Mouse (Mus musculus): ENCODE results near the gene Gm42906. TPM values are rescaled to one million over a fixed set of nuclear protein-coding genes. Genes with fewer than 3 reads are reported as not detected.

Gm42906 gene
- polyA plus RNA-seq, 1 experiment from 2014 or later: not detected

DNA sequence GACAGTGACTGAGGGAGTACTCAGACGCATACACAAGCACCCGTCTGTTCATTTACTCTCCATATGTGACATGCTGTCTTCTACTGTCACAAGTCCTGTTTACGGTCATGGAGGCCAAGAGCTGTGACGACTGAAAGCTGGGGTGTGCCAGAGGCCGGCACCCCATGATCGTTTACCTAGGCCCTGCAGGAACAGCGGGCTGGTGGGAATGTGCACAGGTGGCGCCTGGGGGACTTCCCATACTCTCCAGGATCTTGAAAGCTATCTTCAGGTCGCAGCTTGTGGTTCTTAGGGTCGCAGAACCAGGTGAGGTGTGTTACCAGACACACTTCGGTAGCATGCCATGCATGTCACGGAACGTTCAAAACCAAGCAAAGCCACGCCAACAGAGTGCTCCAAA is 294.2 kb downstream of the Gm42906 start:
- Histone ChIP-seq H3K27me3 (no peaks in the 10 kb centered on the region), H3K4me2 (no peak overlapping the region), H3K36me3 (ENCODE audit: poor library complexity, severe bottlenecking) (no peaks in the 10 kb centered on the region), H3K4me3 (no peak overlapping the region), H3K9ac (no peak overlapping the region), H3K9me3 (replicated peaks) (no peaks in the 10 kb centered on the region), H3K4me1 (no peaks in the 10 kb centered on the region), H3K27ac (no peak overlapping the region)
- ATAC-seq: no peak
- 93% methylated on average over 14 of the region's 14 CpGs for WGBS

- H3K4me2 ChIP-seq: no peak overlapping the region
- WGBS: 87% methylated on average over 2 of the region's 2 CpGs
- no peak for ATAC-seq
These were observed 298.2 kb downstream of the Gm42906 start for GRCm38 (mm10) chr5:151129762-151130161.

GRCm38 (mm10) chr5:151127298-151127717 is 300.7 kb downstream of the Gm42906 start:
- Histone ChIP-seq H3K4me2 (no peak overlapping the region), H3K9me3 (replicated peaks) (no peaks in the 10 kb centered on the region), H3K36me3 (ENCODE audit: poor library complexity, severe bottlenecking) (no peaks in the 10 kb centered on the region), H3K4me3 (no peak overlapping the region), H3K4me1 (no peaks in the 10 kb centered on the region), H3K27ac (no peak overlapping the region), H3K9ac (no peak overlapping the region), H3K27me3 (no peaks in the 10 kb centered on the region)
- 56% methylated on average over 6 of the region's 6 CpGs for WGBS
- ATAC-seq: no peak

More at GRCm38 (mm10) chr5:151129762-151130161, 298.2 kb downstream of the Gm42906 start:
- no peak overlapping the region for H3K27ac ChIP-seq
- no peaks in the 10 kb centered on the region for H3K9me3 ChIP-seq (replicated peaks)
- no peaks in the 10 kb centered on the region for H3K36me3 ChIP-seq (ENCODE audit: poor library complexity, severe bottlenecking)
- no peaks in the 10 kb centered on the region for H3K27me3 ChIP-seq
- H3K9ac ChIP-seq: no peak overlapping the region
- no peak overlapping the region for H3K4me3 ChIP-seq
- H3K4me1 ChIP-seq: no peaks in the 10 kb centered on the region

DNA sequence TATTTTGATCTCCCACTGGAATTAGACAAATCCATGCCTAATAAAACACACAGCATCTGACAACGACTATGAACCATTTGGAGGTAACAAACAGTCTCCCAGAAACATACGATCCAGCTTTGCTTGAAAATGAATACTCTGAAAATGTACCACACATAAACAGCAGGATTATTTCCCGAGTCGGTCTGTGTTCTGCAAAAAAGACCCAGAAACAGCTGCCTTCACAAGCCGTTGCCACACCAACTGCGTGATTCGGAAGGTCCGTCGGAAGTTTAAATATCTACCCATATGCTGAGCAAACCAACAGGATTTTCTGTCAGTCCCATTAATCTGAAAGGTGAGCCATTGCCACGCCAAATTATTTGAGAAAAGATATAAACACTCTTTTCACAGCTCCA is 301.4 kb downstream of the Gm42906 start:
- H3K9me3 ChIP-seq (replicated peaks): no peaks in the 10 kb centered on the region
- no peak for ATAC-seq
- WGBS: 80% methylated on average over 10 of the region's 10 CpGs

GRCm38 (mm10) chr5:151125985-151126607 is 301.9 kb downstream of the Gm42906 start:
- 83% methylated on average over 6 of the region's 6 CpGs for WGBS
- Histone ChIP-seq H3K4me2 (no peak overlapping the region), H3K27ac (no peak overlapping the region)

More for the DNA sequence above, 301.4 kb downstream of the Gm42906 start:
- no peak overlapping the region for H3K27ac ChIP-seq
- no peaks in the 10 kb centered on the region for H3K27me3 ChIP-seq
- H3K9ac ChIP-seq: no peak overlapping the region
- no peak overlapping the region for H3K4me3 ChIP-seq
- H3K4me2 ChIP-seq: no peak overlapping the region
- no peaks in the 10 kb centered on the region for H3K4me1 ChIP-seq
- H3K36me3 ChIP-seq (ENCODE audit: poor library complexity, severe bottlenecking): no peaks in the 10 kb centered on the region

GRCm38 (mm10) chr5:151117846-151118245 is 310.1 kb downstream of the Gm42906 start:
- Histone ChIP-seq H3K9me3 (replicated peaks) (no peaks in the 10 kb centered on the region), H3K4me2 (no peak overlapping the region), H3K4me1 (no peaks in the 10 kb centered on the region), H3K4me3 (no peak overlapping the region), H3K27me3 (no peaks in the 10 kb centered on the region), H3K36me3 (ENCODE audit: poor library complexity, severe bottlenecking) (no peaks in the 10 kb centered on the region), H3K9ac (no peak overlapping the region), H3K27ac (no peak overlapping the region)
- ATAC-seq: no peak
- WGBS: 85% methylated on average over 2 of the region's 2 CpGs

More at GRCm38 (mm10) chr5:151125985-151126607, 301.9 kb downstream of the Gm42906 start:
- H3K9ac ChIP-seq: no peak overlapping the region
- no peaks in the 10 kb centered on the region for H3K27me3 ChIP-seq
- no peaks in the 10 kb centered on the region for H3K36me3 ChIP-seq (ENCODE audit: poor library complexity, severe bottlenecking)
- no peaks in the 10 kb centered on the region for H3K9me3 ChIP-seq (replicated peaks)
- H3K4me3 ChIP-seq: no peak overlapping the region
- no peak for ATAC-seq
- H3K4me1 ChIP-seq: no peaks in the 10 kb centered on the region

- no peak overlapping the region for H3K9ac ChIP-seq
- H3K4me2 ChIP-seq: no peak overlapping the region
- no peaks in the 10 kb centered on the region for H3K27me3 ChIP-seq
- H3K9me3 ChIP-seq (replicated peaks): no peaks in the 10 kb centered on the region
- no peaks in the 10 kb centered on the region for H3K4me1 ChIP-seq
- no peaks in the 10 kb centered on the region for H3K36me3 ChIP-seq (ENCODE audit: poor library complexity, severe bottlenecking)
- whole genome bisulfite sequencing: 89% methylated on average over 5 of the region's 5 CpGs
- no peak for ATAC-seq
- no peak overlapping the region for H3K27ac ChIP-seq
- no peak overlapping the region for H3K4me3 ChIP-seq
These were observed 311.6 kb downstream of the Gm42906 start for GRCm38 (mm10) chr5:151116192-151116887.

DNA sequence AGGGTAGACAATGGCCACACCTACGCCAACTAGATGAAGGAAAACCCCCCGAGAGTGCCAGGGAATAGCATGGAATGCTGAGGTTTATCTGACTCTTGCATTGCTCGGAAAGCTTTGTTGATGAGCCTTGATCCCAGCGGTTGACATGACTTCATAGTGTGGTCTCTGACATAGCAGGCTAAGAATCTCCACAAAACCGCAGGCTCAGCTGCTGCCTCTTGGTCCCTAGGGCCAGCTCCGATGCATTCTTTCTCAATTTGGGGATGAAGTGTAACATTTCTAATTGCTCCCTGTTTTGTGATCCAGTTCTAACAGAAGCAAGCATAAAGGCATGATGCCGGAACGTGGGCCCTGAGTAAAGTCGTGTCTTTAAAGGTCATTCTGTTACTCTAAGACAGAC is 315.2 kb downstream of the Gm42906 start:
- no peak overlapping the region for H3K27ac ChIP-seq
- H3K4me3 ChIP-seq: no peak overlapping the region
- no peaks in the 10 kb centered on the region for H3K36me3 ChIP-seq (ENCODE audit: poor library complexity, severe bottlenecking)
- H3K9me3 ChIP-seq (replicated peaks): no peaks in the 10 kb centered on the region
- H3K4me1 ChIP-seq: no peaks in the 10 kb centered on the region
- ATAC-seq: no peak
- H3K27me3 ChIP-seq: no peaks in the 10 kb centered on the region
- H3K9ac ChIP-seq: no peak overlapping the region
- 93% methylated on average over 9 of the region's 9 CpGs for WGBS
- H3K4me2 ChIP-seq: no peak overlapping the region

DNA sequence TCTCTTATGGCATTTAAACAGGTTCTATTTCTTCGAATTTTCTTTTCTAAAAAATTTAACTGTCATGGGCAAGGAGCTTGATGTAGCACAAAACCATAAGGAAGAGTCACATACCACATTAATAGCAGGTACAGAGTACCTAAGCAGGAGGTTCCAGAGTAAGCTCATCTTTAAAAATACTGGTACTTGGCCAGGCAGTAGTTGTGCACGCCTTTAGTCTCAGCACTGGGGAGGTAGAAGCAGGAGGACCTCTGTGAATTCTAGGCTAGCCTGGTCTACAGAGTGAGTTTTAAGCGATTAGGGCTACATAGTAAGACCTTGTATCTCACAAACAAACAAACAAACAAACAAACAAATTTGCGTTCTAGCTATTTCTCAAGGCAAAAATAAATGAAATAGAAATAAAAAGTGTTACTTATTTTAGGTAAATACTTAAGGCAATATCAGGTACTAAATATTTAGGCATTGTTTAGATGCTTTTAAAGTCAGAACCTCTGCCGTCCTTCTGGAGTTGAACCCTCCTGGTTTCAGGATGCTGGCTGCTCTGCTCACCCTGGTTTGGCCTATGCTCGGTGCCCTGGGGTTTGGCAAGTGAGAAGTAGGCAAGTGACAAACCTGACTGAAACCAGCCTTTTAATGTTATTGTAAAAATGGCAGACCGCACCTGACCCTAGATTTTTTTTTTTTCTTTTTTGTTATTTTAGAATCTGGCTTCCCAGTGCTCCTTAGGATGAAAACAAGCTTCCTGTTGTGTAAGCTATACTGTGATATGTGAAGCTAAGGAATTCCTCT is 316.7 kb downstream of the Gm42906 start:
- Histone ChIP-seq H3K36me3 (ENCODE audit: poor library complexity, severe bottlenecking) (no peaks in the 10 kb centered on the region), H3K9me3 (replicated peaks) (no peaks in the 10 kb centered on the region), H3K4me1 (no peaks in the 10 kb centered on the region), H3K9ac (no peak overlapping the region), H3K4me3 (no peak overlapping the region), H3K27me3 (no peaks in the 10 kb centered on the region), H3K4me2 (no peak overlapping the region), H3K27ac (no peak overlapping the region)
- ATAC-seq: no peak
- 90% methylated on average over 7 of the region's 7 CpGs for WGBS

- Histone ChIP-seq H3K4me1 (no peaks in the 10 kb centered on the region), H3K36me3 (ENCODE audit: poor library complexity, severe bottlenecking) (no peaks in the 10 kb centered on the region), H3K4me2 (no peak overlapping the region), H3K27me3 (no peaks in the 10 kb centered on the region), H3K27ac (no peak overlapping the region), H3K9ac (no peak overlapping the region), H3K4me3 (no peak overlapping the region), H3K9me3 (replicated peaks) (no peaks in the 10 kb centered on the region)
- no peak for ATAC-seq
- WGBS: 28% methylated on average over 6 of the region's 6 CpGs
These were observed 317.5 kb downstream of the Gm42906 start for GRCm38 (mm10) chr5:151110461-151110908.

- ATAC-seq: no peak
- Histone ChIP-seq H3K27me3 (no peaks in the 10 kb centered on the region), H3K4me2 (no peak overlapping the region), H3K36me3 (ENCODE audit: poor library complexity, severe bottlenecking) (no peaks in the 10 kb centered on the region), H3K4me3 (no peak overlapping the region), H3K9me3 (replicated peaks) (no peaks in the 10 kb centered on the region), H3K9ac (no peak overlapping the region), H3K4me1 (no peaks in the 10 kb centered on the region), H3K27ac (no peak overlapping the region)
- 79% methylated on average over 2 of the region's 2 CpGs for WGBS
These were observed 318.1 kb downstream of the Gm42906 start for GRCm38 (mm10) chr5:151109822-151110221.

GRCm38 (mm10) chr5:151108955-151109354 is 319.0 kb downstream of the Gm42906 start:
- H3K4me1 ChIP-seq: no peaks in the 10 kb centered on the region
- no peak for ATAC-seq
- H3K4me2 ChIP-seq: no peak overlapping the region
- H3K9ac ChIP-seq: no peak overlapping the region
- H3K27ac ChIP-seq: no peak overlapping the region
- H3K4me3 ChIP-seq: no peak overlapping the region
- H3K36me3 ChIP-seq (ENCODE audit: poor library complexity, severe bottlenecking): no peaks in the 10 kb centered on the region
- no peaks in the 10 kb centered on the region for H3K27me3 ChIP-seq
- 91% methylated on average over 7 of the region's 7 CpGs for WGBS
- no peaks in the 10 kb centered on the region for H3K9me3 ChIP-seq (replicated peaks)

Measured in forebrain, embryonic 13.5 days (tissue).